Mouse (Mus musculus) mammary gland, adult 2 months (tissue): Measurements from ENCODE around the gene Gm42517. TPM values are rescaled to one million over a fixed set of nuclear protein-coding genes. Genes with fewer than 3 reads are reported as not detected.

Source experiments
- polyA plus RNA-seq: library from polyadenylated mRNA; depleted of rRNA; stranded (reverse); fragments of >200 nt; gene quantifications from 2 replicates; pipeline ENCODE4 v1.2.3, GENCODE M21; 2012; ENCODE audit warnings: low replicate concordance; rRNA removed

The Gm42517 gene
- polyA plus RNA-seq: 4.7 and 14.9 TPM in 2 replicates

DNA sequence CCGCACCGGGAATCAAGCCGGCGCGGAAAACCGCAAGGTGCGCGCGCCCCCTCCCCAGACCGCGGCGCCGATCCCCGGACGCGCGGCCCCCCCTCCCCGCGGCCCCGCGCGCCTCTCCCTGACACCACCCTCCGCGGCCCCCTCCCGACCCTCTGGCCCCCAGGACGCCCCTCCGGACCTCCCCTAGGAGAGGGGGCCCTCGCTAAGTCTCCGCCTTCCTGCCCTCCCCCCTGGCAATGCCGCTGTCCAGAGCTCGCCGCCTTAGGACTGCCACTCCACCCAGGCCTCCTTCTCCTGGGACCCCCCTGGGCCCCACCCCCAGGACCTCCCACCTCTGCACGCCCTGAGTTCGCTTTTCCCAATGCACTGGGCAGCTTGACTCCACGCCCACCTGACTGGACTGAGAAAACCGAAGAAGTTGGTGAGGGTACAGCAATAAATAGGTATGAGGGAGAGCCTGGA, at the start of gene Gm42517:
Gene Gm42517, minus strand, starts transcription at position 52 of the 462 bp plus-strand sequence.

DNA sequence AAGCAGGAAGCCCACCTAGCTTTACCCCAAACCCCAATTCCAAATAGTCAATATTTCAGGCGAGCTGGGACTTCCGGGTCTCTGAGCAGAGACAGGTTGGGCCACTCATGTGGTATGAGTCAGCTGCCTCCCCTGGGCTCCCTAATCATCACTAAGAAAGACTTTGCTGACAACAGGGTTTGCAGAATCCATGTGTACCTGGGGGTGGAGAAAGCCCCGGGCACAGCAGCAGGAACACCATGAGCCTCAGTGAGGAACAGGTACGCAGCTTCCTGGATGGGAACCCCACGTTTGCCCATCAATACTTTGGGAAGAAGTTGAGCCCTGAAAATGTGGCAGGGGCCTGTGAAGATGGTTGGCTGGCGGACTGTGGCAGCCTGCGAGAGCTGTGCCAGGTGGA, 20.5 kb upstream of the Gm42517 start, which contains the start of gene Pde6b:
Gene Pde6b, plus strand, starts transcription at position 191 of the 400 bp plus-strand sequence.

Other genes with a start within 250 kb of the Gm42517 start
- 87.9 and 224 TPM in 2 replicates for gene Tmed5, start 235.3 kb downstream of the Gm42517 start, polyA plus RNA-seq
- 0.16 TPM in 1 of 2 replicates, not detected in the other for gene Ccdc18, start 235.0 kb downstream of the Gm42517 start, polyA plus RNA-seq
- gene Dr1, start 99.0 kb downstream of the Gm42517 start, polyA plus RNA-seq: 16.5 and 31.6 TPM in 2 replicates
- gene Pigg, start 55.3 kb downstream of the Gm42517 start, polyA plus RNA-seq: 5.3 and 8.4 TPM in 2 replicates
- not detected in 2 replicates for gene Pde6b, start 20.5 kb upstream of the Gm42517 start, polyA plus RNA-seq
- gene Atp5k, start 66.5 kb upstream of the Gm42517 start, polyA plus RNA-seq: 26.6 and 48.0 TPM in 2 replicates
- gene Mfsd7a, start 81.0 kb upstream of the Gm42517 start, polyA plus RNA-seq: 8.6 and 13.8 TPM in 2 replicates
- gene Pcgf3, start 93.3 kb upstream of the Gm42517 start, polyA plus RNA-seq: 4.6 and 11.1 TPM in 2 replicates
- gene Cplx1, start 182.1 kb upstream of the Gm42517 start, polyA plus RNA-seq: 0.11 and 0.22 TPM in 2 replicates